Mouse (Mus musculus): ENCODE data around the gene Wdr31.

DNA sequence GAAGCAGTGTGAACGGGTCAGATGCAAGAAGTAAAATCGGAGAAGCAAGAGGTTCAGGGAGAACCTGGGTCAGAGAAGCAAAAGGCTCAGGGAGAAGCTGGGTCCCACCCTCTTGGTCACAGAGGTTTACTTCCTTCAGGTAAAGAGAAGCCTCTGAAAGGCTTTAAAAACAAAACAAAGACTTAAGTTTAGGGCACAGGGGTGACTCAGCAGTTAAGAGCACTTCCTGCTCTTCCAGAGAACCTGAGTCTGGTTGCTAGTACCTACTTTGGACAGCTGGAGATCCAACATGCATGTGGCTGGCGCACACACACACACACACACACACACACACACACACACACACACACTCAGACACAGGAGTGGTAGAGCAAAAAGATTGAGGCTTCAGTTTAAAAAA is 14.2 kb upstream of the Wdr31 start:
- TF ChIP-seq CTCF (conservative IDR thresholded peaks at IDR 0.05; ENCODE audit: insufficient read depth, insufficient read length, low read depth, low read length) (no peak), POLR2A (IDR thresholded peaks at IDR 0.05; ENCODE audit: low read depth, low read length) (no peak)
